Mouse (Mus musculus): ENCODE results near the gene Oprm1.
A peak's percentile ranks its signal among the peaks of the same experiment; 100 is the strongest.
"Not testable (repeated sequence)": the region's sequence is repeated elsewhere in the genome, so short reads cannot be mapped to it uniquely, and the experiment has no call there.

The Oprm1 gene

GRCm38 (mm10) chr10:6758206-6758605, at the start of gene Oprm1:
TSS of gene Oprm1 (plus strand) at chr10:6758506.
- DNase-seq (ENCODE audit: low read depth, low spot score), result no peak

GRCm38 (mm10) chr10:6717181-6717948, 40.9 kb upstream of the Oprm1 start:
- no peak for DNase-seq (ENCODE audit: low read depth, low spot score)

- DNase-seq (ENCODE audit: low read depth, low spot score), result no peak
Observed at GRCm38 (mm10) chr10:6723765-6724164, 34.5 kb upstream of the Oprm1 start.

GRCm38 (mm10) chr10:6728469-6728868, 29.8 kb upstream of the Oprm1 start:
- DNase-seq (ENCODE audit: low read depth, low spot score), result no peak

GRCm38 (mm10) chr10:6753375-6753774, 4.9 kb upstream of the Oprm1 start:
- no peak for DNase-seq (ENCODE audit: low read depth, low spot score)

- DNase-seq (ENCODE audit: low read depth, low spot score), result no peak
Observed at GRCm38 (mm10) chr10:6761287-6761811, 3.0 kb downstream of the Oprm1 start, which contains the start of gene Gm10945. TSS of gene Gm10945 (minus strand) at chr10:6761761.

GRCm38 (mm10) chr10:6788517-6789237, 30.4 kb downstream of the Oprm1 start:
- DNase-seq (ENCODE audit: low read depth, low spot score), result peak; percentile 60

- peak; percentile 21 for DNase-seq (ENCODE audit: low read depth, low spot score)
Observed at GRCm38 (mm10) chr10:6790226-6790625, 31.9 kb downstream of the Oprm1 start.

GRCm38 (mm10) chr10:6820626-6821025, 62.3 kb downstream of the Oprm1 start:
- no peak for DNase-seq (ENCODE audit: low read depth, low spot score)

- DNase-seq (ENCODE audit: low read depth, low spot score), result peak; percentile 31
Observed at GRCm38 (mm10) chr10:6842225-6842624, 83.9 kb downstream of the Oprm1 start.

- DNase-seq (ENCODE audit: low read depth, low spot score), result no peak
Observed at GRCm38 (mm10) chr10:6846283-6846682, 88.0 kb downstream of the Oprm1 start.

- DNase-seq (ENCODE audit: low read depth, low spot score), result peak; percentile 66
Observed at GRCm38 (mm10) chr10:6848162-6848754, 90.0 kb downstream of the Oprm1 start.

GRCm38 (mm10) chr10:6848834-6849233, 90.5 kb downstream of the Oprm1 start:
- no peak for DNase-seq (ENCODE audit: low read depth, low spot score)

GRCm38 (mm10) chr10:6855812-6856211, 97.5 kb downstream of the Oprm1 start:
- no peak for DNase-seq (ENCODE audit: low read depth, low spot score)

- peak; percentile 86 for DNase-seq (ENCODE audit: low read depth, low spot score)
Observed at GRCm38 (mm10) chr10:6871418-6872072, 113.2 kb downstream of the Oprm1 start.

- no peak for DNase-seq (ENCODE audit: low read depth, low spot score)
Observed at GRCm38 (mm10) chr10:6873917-6874316, 115.6 kb downstream of the Oprm1 start.

- DNase-seq (ENCODE audit: low read depth, low spot score), result no peak
Observed at GRCm38 (mm10) chr10:6878276-6878881, 120.1 kb downstream of the Oprm1 start.

- not testable (repeated sequence) for DNase-seq (ENCODE audit: low read depth, low spot score)
Observed at GRCm38 (mm10) chr10:6882041-6882440, 123.7 kb downstream of the Oprm1 start.

GRCm38 (mm10) chr10:6885460-6885859, 127.2 kb downstream of the Oprm1 start:
- DNase-seq (ENCODE audit: low read depth, low spot score), result peak; percentile 76

GRCm38 (mm10) chr10:6889640-6890245, 131.4 kb downstream of the Oprm1 start:
- peak; percentile 52 for DNase-seq (ENCODE audit: low read depth, low spot score)

Measured in brain, adult 2 months (tissue).